Mouse (Mus musculus) thymus, adult 2 months (tissue): ENCODE results near the gene Pygo1. TPM values are rescaled to one million over a fixed set of nuclear protein-coding genes. Genes with fewer than 3 reads are reported as not detected.

Source experiments
- DNase-seq: peaks from one replicate; pipeline ENCODE4 v3.0.0; 2021
- H3K27ac ChIP-seq: fragments of 200-500 bp; 2 replicates; pipeline ENCODE4 v1.5.1; 2012; ENCODE audit warnings: low read length, control low read depth; ENCODE audit not compliant: control insufficient read depth, insufficient read depth
- H3K27me3 ChIP-seq: fragments of 200-500 bp; 2 replicates; pipeline ENCODE4 v1.6.1; 2012; ENCODE audit warnings: mild to moderate bottlenecking, low read length, moderate library complexity, mixed read lengths; ENCODE audit not compliant: control insufficient read depth, insufficient read depth
- H3K36me3 ChIP-seq: fragments of 200-500 bp; 2 replicates; pipeline ENCODE4 v1.6.1; 2012; ENCODE audit warnings: mild to moderate bottlenecking, low read length, moderate library complexity; ENCODE audit not compliant: control insufficient read depth, insufficient read depth
- H3K4me1 ChIP-seq: fragments of 200-500 bp; replicated peaks from 2 replicates; pipeline ENCODE4 v1.6.1; 2012; ENCODE audit warnings: low read length; ENCODE audit not compliant: control insufficient read depth, insufficient read depth
- H3K4me3 ChIP-seq: fragments of 200-500 bp; 2 replicates; pipeline ENCODE4 v1.5.1; 2012; ENCODE audit warnings: mild to moderate bottlenecking, low read length, control low read depth, moderate library complexity; ENCODE audit not compliant: control insufficient read depth, insufficient read depth
- CTCF ChIP-seq: fragments of 200-500 bp; IDR thresholded peaks from 2 replicates; pipeline ENCODE4 v1.5.1; 2012; ENCODE audit warnings: mild to moderate bottlenecking, control low read depth, low read length, moderate library complexity, borderline replicate concordance; ENCODE audit not compliant: control insufficient read depth, poor library complexity, insufficient read depth; ENCODE audit errors: extremely low read depth
- POLR2A ChIP-seq: fragments of 200-500 bp; IDR thresholded peaks from 2 replicates; pipeline ENCODE4 v1.6.1; 2012; ENCODE audit warnings: mild to moderate bottlenecking, low read length, control low read depth, moderate library complexity; ENCODE audit not compliant: control insufficient read depth, poor library complexity, insufficient read depth; ENCODE audit errors: extremely low read depth
- WGBS: fragments of 180-500 bp; shearing (Covaris S2); methylation state at CpG from one replicate; pipeline ENCODE4 v1.1.7; 2018; 5-methylcytosine and 5-hydroxymethylcytosine counted together
- polyA plus RNA-seq: library from polyadenylated mRNA; depleted of rRNA; stranded (reverse); fragments of >200 nt; gene quantifications from 2 replicates; pipeline ENCODE4 v1.2.3, GENCODE M21; 2012

Pygo1 gene
- polyA plus RNA-seq, 1 experiment, result 0.38 TPM

GRCm38 (mm10) chr9:72968349-72969061 is 43.1 kb downstream of the Pygo1 start:
- H3K27me3 ChIP-seq, result no peaks in the 10 kb centered on the region
- peak; percentile 54 for DNase-seq
- H3K4me1 ChIP-seq, result 0 out of 2 replicates have a peak, but pooled peaks cover 7% of the 10 kb centered on the region
- H3K4me3 ChIP-seq, result no peak overlapping the region
- no peaks in the 10 kb centered on the region for H3K36me3 ChIP-seq
- 17% methylated on average over 11 of the region's 11 CpGs for WGBS
- no peak overlapping the region for H3K27ac ChIP-seq
- TF ChIP-seq POLR2A (no peak), CTCF (peak; percentile 52; the same call in 1 of the 2 replicates)

GRCm38 (mm10) chr9:72969874-72970273 is 44.4 kb downstream of the Pygo1 start:
- no peak overlapping the region for H3K4me3 ChIP-seq
- 0 out of 2 replicates have a peak, but pooled peaks cover 7% of the 10 kb centered on the region for H3K4me1 ChIP-seq
- peak overlapping the region; percentile 28; the same call in 1 of the 2 replicates for H3K27ac ChIP-seq
- no peaks in the 10 kb centered on the region for H3K36me3 ChIP-seq
- DNase-seq, result peak; percentile 21
- 60% methylated on average over 7 of the region's 7 CpGs for WGBS
- TF ChIP-seq POLR2A (no peak), CTCF (no peak)
- H3K27me3 ChIP-seq, result no peaks in the 10 kb centered on the region

- no peak overlapping the region for H3K27ac ChIP-seq
- no peak overlapping the region for H3K4me3 ChIP-seq
- no peaks in the 10 kb centered on the region for H3K27me3 ChIP-seq
- no peak for DNase-seq
- H3K36me3 ChIP-seq, result no peaks in the 10 kb centered on the region
- 0 out of 2 replicates have a peak, but pooled peaks cover 9% of the 10 kb centered on the region for H3K4me1 ChIP-seq
- no peak for TF ChIP-seq CTCF
- WGBS, result 96% methylated on average over 5 of the region's 5 CpGs
Observed at GRCm38 (mm10) chr9:72972435-72972834, 47.0 kb downstream of the Pygo1 start.

GRCm38 (mm10) chr9:72972984-72973383 is 47.5 kb downstream of the Pygo1 start:
- Histone ChIP-seq H3K27ac (no peak overlapping the region), H3K36me3 (no peaks in the 10 kb centered on the region), H3K4me1 (0 out of 2 replicates have a peak, but pooled peaks cover 9% of the 10 kb centered on the region), H3K27me3 (no peaks in the 10 kb centered on the region), H3K4me3 (no peak overlapping the region)
- TF ChIP-seq POLR2A (no peak), CTCF (no peak)
- no peak for DNase-seq

- no peak for DNase-seq
- 93% methylated on average over 5 of the region's 5 CpGs for WGBS
- Histone ChIP-seq H3K4me1 (0 out of 2 replicates have a peak, but pooled peaks cover 5% of the 10 kb centered on the region), H3K27me3 (no peaks in the 10 kb centered on the region), H3K4me3 (no peak overlapping the region), H3K36me3 (no peaks in the 10 kb centered on the region), H3K27ac (no peak overlapping the region)
- TF ChIP-seq POLR2A, result no peak
- no peak for TF ChIP-seq CTCF
Observed at GRCm38 (mm10) chr9:72974734-72975133, 49.3 kb downstream of the Pygo1 start.

DNA sequence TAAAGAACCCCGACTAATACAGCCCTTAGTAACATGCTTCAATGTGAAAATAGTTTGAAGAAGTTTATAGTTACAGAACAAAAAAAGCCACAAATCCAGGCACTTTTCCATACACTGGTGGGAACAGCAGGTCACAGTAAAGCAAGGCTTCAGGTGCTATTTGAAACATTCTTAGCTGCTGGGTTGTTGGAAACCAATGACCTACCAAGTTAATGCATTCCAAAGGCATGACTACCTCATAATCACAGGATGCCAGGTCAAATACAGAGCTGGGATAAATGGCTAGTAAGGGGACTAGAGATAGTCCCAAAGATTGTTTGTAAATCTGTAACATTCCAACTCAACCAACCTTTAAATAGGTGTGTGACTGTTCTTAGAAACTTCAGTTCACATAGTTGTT is 49.8 kb downstream of the Pygo1 start:
- TF ChIP-seq POLR2A (no peak), CTCF (no peak)
- no peaks in the 10 kb centered on the region for H3K27me3 ChIP-seq
- no peak overlapping the region for H3K27ac ChIP-seq
- no peak overlapping the region for H3K4me3 ChIP-seq
- no peak for DNase-seq
- 98% methylated on average over 1 of the region's 1 CpGs for WGBS
- no peaks in the 10 kb centered on the region for H3K36me3 ChIP-seq
- H3K4me1 ChIP-seq, result 0 out of 2 replicates have a peak, but pooled peaks cover 2% of the 10 kb centered on the region
